Mouse (Mus musculus) lung, adult 2 months (tissue): Measurements from ENCODE around the gene Exosc5.

ENCODE experiments used
- CTCF ChIP-seq: fragments of 200-500 bp; IDR thresholded peaks from 2 replicates; pipeline ENCODE4 v1.5.1; 2011; ENCODE audit warnings: mild to moderate bottlenecking, low read length, control low read depth; ENCODE audit not compliant: insufficient read depth
- POLR2A ChIP-seq: fragments of 200-500 bp; IDR thresholded peaks from 2 replicates; pipeline ENCODE4 v1.6.1; 2011; ENCODE audit warnings: low read depth, mild to moderate bottlenecking, control low read depth, low read length, borderline replicate concordance; ENCODE audit errors: extremely low read depth

GRCm38 (mm10) chr7:25689603-25690021, 30.6 kb downstream of the Exosc5 start:
- TF ChIP-seq POLR2A: no peak
- no peak for TF ChIP-seq CTCF
